Mouse (Mus musculus) hindbrain, embryonic 12.5 days (tissue): ENCODE data around the gene Rps18. TPM values are rescaled to one million over a fixed set of nuclear protein-coding genes. Genes with fewer than 3 reads are reported as not detected.
A peak's percentile ranks its signal among the peaks of the same experiment; 100 is the strongest.

ENCODE experiments used
- ATAC-seq: fragments of 200-750 bp; cut with Nextera tagmentation; 2 replicates; pipeline ENCODE4 v1.8.0; 2017; ENCODE audit warnings: moderate TSS enrichment; ENCODE audit not compliant: low FRiP score
- H3K27ac ChIP-seq: fragments of 300-500 bp; sonication (generic); 2 replicates; pipeline ENCODE4 v1.5.1; 2016; ENCODE audit warnings: mild to moderate bottlenecking
- H3K27me3 ChIP-seq: fragments of 300-500 bp; sonication (generic); 2 replicates; pipeline ENCODE4 v1.6.1; 2016; ENCODE audit warnings: mild to moderate bottlenecking
- H3K36me3 ChIP-seq: fragments of 300-500 bp; sonication (generic); 2 replicates; pipeline ENCODE4 v1.6.1; 2016; ENCODE audit warnings: mild to moderate bottlenecking
- H3K4me1 ChIP-seq: fragments of 300-500 bp; sonication (generic); 2 replicates; pipeline ENCODE4 v1.6.1; 2016
- H3K4me2 ChIP-seq: fragments of 300-500 bp; sonication (generic); replicated peaks from 2 replicates; pipeline ENCODE4 v1.6.1; 2016; ENCODE audit warnings: mild to moderate bottlenecking
- H3K4me3 ChIP-seq: fragments of 300-500 bp; sonication (generic); 2 replicates; pipeline ENCODE4 v1.5.1; 2016; ENCODE audit warnings: mild to moderate bottlenecking
- H3K9ac ChIP-seq: fragments of 300-500 bp; sonication (generic); 2 replicates; pipeline ENCODE4 v1.6.1; 2016; ENCODE audit warnings: mild to moderate bottlenecking, moderate library complexity
- H3K9me3 ChIP-seq: fragments of 300-500 bp; sonication (generic); replicated peaks from 2 replicates; pipeline ENCODE4 v1.6.1; 2016; ENCODE audit warnings: mild to moderate bottlenecking
- WGBS: fragments of 180-500 bp; shearing (Covaris S2); methylation state at CpG from one replicate; pipeline ENCODE4 v1.1.7; 2016; 5-methylcytosine and 5-hydroxymethylcytosine counted together
- polyA plus RNA-seq: library from polyadenylated mRNA; unstranded; fragments of >200 nt; fragmentation: Nextera tagmentation; extraction: Ambion mirVana; gene quantifications from 2 replicates; pipeline ENCODE4 v1.2.1, GENCODE M21; 2016

Gene Rps18
- polyA plus RNA-seq, 1 experiment from 2014 or later = 931 TPM

DNA sequence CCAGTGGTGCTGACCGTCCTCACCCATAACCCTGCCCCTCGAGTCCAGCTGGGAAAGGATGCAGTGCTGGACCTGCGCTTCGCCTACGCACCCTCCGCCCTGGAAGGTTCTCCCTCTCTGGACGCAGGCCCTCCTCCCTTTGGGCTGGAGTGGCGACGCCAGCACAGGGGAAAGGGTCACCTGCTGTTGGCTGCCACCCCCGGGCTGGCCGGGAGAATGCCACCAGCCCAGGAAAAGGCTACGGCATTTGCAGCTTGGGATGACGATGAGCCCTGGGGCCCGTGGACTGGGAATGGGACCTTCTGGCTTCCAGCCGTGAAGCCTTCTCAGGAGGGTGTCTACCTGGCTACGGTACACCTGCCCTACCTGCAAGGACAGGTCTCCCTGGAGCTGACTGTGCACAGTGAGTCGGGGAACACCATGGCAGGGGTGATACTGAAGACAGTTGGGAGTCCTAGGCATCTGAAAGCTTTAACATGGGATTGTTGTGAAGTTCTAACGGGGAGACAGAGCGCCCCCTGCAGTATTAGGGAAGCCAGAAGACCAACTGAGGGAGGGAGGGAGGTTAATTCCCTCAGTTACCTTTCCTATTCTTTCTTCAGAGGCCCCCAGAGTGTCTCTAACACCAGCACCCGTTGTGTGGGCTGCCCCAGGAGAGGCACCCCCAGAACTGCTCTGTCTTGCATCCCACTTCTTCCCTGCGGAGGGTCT is 30.2 kb downstream of the Rps18 start:
- Histone ChIP-seq H3K27ac (no peak overlapping the region), H3K4me1 (peaks cover 20% of the 10 kb centered on the region), H3K9me3 (no peaks in the 10 kb centered on the region), H3K27me3 (no peaks in the 10 kb centered on the region), H3K36me3 (peaks cover 13% of the 10 kb centered on the region; the same call in 1 of the 2 replicates), H3K4me3 (no peak overlapping the region), H3K9ac (no peak overlapping the region), H3K4me2 (no peak overlapping the region)
- no peak for ATAC-seq
- 83% methylated on average over 21 of the region's 21 CpGs for WGBS

DNA sequence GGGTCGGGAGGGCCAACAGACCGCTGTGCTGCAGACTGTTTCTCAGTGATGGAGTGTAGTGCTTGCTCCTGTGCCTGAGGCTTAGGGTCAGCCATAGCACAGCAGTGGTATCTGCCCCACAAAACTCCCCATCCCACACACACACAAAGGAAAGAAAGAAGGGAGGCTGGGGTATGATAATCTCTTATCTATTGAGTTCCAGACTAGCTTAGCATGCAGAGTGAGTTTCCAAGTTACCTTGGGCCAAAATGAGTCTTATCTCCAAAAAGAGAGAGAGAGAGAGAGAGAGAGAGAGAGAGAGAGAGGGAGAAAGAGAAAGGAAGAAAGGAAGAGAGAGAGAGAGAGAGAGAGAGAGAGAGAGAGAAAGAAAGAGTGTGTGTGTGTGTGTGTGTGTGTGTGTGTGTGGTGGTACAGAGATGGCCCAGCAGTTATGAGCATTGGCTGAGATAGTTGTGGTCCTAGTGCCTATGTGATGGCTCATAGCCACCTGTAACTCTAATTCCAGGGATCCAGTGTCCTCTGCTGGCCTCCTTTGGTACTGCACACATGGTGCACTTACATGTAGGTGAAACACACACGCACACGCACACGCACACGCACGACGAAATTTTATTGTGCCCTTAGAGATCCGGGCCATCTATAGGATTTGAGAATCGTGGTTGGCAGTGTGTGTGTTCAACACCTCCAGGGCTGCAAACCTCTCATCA is 31.1 kb downstream of the Rps18 start:
- no peak overlapping the region for H3K4me3 ChIP-seq
- no peaks in the 10 kb centered on the region for H3K9me3 ChIP-seq
- no peak for ATAC-seq
- H3K27me3 ChIP-seq = no peaks in the 10 kb centered on the region
- no peak overlapping the region for H3K4me2 ChIP-seq
- no peak overlapping the region for H3K27ac ChIP-seq
- peaks cover 13% of the 10 kb centered on the region; the same call in 1 of the 2 replicates for H3K36me3 ChIP-seq
- no peak overlapping the region for H3K9ac ChIP-seq
- peaks cover 27% of the 10 kb centered on the region for H3K4me1 ChIP-seq
- WGBS = 85% methylated on average over 10 of the region's 10 CpGs

DNA sequence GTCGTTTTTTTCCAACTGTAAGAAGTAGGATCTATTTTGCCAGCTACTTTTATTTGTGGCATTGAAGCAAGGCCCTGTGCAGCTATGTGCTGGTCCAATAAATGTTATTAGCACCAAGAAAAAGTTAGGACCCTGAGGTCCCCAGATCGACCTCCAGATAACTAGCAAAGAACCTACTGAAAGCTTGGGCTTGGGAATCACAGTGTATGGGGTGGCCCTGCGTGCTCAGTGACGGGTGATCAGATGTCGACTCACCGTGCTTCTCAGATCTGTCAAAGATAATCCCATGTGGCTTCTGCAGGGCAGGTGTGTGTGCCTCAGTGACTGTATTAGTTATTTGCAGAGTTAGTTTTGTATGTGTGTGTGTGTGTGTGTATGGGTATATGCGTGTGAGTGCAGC is 34.4 kb downstream of the Rps18 start:
- WGBS = 84% methylated on average over 7 of the region's 7 CpGs
- no peak overlapping the region for H3K4me3 ChIP-seq

DNA sequence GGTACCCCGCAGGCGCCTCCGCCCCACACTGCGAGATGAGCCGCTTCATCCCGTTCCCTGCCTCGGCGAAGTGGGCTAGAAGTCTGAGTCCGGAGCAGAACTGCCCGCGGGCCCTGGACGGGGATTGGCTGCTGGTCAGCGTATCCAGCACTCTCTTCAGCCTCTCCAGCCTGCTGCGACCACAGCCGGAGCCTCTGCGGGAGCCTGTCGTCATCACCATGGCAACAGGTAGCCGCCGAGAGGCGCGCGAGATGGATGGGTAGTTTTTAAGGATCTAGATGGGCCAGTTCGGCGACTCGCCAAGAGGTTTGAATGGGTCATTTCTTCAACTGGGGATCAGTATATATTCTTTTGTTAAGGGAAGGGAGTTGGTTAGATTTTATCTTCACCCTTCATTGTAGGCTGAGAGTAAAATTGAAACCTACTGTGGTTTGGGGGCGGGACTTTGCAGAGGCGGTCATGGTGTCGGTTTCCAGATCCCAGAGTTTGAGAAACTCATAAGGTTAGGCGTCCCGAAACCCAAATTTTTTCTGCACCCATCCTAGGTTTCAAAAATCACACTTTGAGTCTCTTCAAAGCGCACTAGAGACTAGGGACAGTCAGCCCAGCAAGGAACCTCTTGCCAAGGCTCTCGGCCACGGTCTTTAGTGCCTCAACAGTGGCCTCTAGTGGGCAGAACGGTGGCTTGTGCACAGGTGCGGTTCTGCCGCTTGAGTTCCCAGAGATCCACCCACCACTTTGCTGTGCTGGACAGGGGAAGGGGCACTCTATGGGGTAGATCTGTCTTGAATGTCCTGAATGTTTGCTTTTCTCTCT is 35.3 kb downstream of the Rps18 start:
- Histone ChIP-seq H3K4me1 (peaks cover 38% of the 10 kb centered on the region), H3K9ac (peak overlapping the region; percentile 66), H3K36me3 (peaks cover 10% of the 10 kb centered on the region; the same call in 1 of the 2 replicates), H3K4me3 (peak overlapping the region; percentile 47), H3K9me3 (no peaks in the 10 kb centered on the region), H3K4me2 (peak overlapping the region; percentile 83), H3K27me3 (0 out of 2 replicates have a peak, but pooled peaks cover 9% of the 10 kb centered on the region), H3K27ac (peak overlapping the region; percentile 64)
- peak; percentile 47 for ATAC-seq
- WGBS = under 1% methylated on average over 36 of the region's 36 CpGs

More for the DNA sequence above, 34.4 kb downstream of the Rps18 start:
- no peak overlapping the region for H3K9ac ChIP-seq
- H3K4me2 ChIP-seq = peak overlapping the region; percentile 83; the same call in 1 of the 2 replicates
- 0 out of 2 replicates have a peak, but pooled peaks cover 9% of the 10 kb centered on the region for H3K27me3 ChIP-seq
- ATAC-seq = no peak
- no peaks in the 10 kb centered on the region for H3K9me3 ChIP-seq
- no peak overlapping the region for H3K27ac ChIP-seq
- H3K36me3 ChIP-seq = peaks cover 17% of the 10 kb centered on the region; the same call in 1 of the 2 replicates
- peaks cover 38% of the 10 kb centered on the region for H3K4me1 ChIP-seq

DNA sequence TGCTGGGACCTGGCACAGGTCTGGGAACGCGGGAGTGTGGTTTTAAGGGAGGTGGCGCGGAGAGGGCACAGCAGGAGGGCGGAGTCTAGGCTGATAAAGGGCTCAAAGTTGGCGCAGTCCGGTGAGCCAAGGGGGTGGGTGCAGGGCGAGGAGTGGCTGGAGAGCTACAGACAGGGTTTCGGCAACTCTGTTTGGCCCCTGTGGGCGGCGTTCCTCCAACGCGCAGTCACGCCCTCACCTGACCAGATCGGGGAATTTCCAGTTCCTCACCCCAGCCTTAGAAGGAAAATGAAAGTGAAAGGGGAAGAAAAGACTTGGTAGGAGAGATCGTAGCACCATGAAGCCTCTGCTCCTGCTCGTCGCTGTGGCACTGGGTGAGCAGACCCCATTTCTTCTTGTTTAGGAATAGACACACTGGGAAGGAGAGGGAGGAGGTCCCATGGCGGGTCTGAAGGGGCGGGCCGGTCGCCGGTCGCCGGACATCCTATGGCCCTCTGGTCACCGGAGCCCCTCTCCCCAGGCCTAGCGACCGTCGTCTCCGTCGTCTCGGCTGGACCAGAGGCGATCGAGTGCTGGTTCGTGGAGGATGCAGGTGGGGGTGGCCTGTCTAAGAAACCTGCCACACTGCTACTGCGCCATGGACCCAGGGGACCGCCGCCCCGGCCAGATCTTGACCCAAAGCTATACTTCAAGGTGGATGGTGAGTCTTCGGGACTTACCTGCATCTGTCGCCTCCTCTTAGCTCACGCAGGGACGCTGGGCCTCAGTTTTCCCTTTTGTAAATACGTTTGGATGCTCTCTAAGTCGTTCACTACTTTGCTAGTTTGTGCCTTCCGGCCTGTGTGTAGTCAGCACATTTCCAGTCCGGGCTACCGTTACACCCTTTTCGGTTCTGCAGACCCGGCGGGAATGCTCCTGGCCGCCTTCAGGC is 36.2 kb downstream of the Rps18 start:
- H3K27ac ChIP-seq = peak overlapping the region; percentile 64
- no peaks in the 10 kb centered on the region for H3K9me3 ChIP-seq
- 0 out of 2 replicates have a peak, but pooled peaks cover 9% of the 10 kb centered on the region for H3K27me3 ChIP-seq
- H3K36me3 ChIP-seq = peaks cover 12% of the 10 kb centered on the region; the same call in 1 of the 2 replicates
- no peak for ATAC-seq
- H3K4me2 ChIP-seq = peak overlapping the region; percentile 83
- peak overlapping the region; percentile 47 for H3K4me3 ChIP-seq
- H3K4me1 ChIP-seq = peaks cover 45% of the 10 kb centered on the region
- under 1% methylated on average over 52 of the region's 52 CpGs for WGBS
- H3K9ac ChIP-seq = peak overlapping the region; percentile 66

DNA sequence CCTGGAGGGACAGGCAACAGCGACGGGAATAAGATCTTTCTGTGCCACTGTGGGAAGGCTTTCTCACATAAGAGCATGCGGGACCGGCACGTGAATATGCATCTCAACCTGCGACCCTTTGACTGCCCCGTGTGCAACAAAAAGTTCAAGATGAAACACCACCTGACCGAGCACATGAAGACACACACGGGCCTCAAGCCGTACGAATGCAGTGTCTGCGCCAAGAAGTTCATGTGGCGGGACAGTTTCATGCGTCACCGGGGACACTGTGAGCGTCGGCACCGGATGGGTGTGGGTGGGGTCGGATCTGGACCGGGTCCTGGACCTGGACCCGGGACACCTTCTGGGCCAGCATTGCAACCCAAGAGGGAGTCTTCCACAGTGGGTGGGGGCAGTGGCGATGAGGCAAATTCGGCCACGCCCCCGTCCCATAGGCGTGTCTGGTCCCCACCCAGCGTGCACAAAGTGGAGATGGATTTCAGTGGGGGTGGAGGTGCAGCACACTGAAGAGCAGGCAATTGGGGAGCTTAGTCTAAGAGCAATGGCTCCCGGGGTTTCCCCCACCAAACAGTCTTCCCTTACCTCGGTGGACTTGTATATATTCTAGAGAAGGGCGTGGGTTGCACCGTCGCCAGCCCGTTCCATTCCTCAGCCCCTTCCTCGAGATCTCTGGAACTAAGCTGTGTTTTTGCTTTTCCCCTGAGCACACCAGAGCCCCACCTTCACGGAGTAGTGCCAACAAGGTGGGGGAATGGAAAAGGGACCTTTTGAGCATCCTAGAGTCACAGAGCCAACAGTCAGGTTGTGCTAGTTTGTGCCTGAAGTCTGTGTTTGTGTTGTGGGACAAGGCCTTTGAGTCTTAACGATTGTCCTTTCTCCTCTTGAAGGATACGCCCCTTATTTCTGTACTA is 37.3 kb downstream of the Rps18 start:
- no peak for ATAC-seq
- Histone ChIP-seq H3K9me3 (no peaks in the 10 kb centered on the region), H3K36me3 (peaks cover 22% of the 10 kb centered on the region), H3K9ac (no peak overlapping the region), H3K4me2 (peak overlapping the region; percentile 83), H3K4me1 (peaks cover 45% of the 10 kb centered on the region), H3K27me3 (0 out of 2 replicates have a peak, but pooled peaks cover 9% of the 10 kb centered on the region), H3K27ac (no peak overlapping the region), H3K4me3 (peak overlapping the region; percentile 47)
- 62% methylated on average over 37 of the region's 37 CpGs for WGBS

DNA sequence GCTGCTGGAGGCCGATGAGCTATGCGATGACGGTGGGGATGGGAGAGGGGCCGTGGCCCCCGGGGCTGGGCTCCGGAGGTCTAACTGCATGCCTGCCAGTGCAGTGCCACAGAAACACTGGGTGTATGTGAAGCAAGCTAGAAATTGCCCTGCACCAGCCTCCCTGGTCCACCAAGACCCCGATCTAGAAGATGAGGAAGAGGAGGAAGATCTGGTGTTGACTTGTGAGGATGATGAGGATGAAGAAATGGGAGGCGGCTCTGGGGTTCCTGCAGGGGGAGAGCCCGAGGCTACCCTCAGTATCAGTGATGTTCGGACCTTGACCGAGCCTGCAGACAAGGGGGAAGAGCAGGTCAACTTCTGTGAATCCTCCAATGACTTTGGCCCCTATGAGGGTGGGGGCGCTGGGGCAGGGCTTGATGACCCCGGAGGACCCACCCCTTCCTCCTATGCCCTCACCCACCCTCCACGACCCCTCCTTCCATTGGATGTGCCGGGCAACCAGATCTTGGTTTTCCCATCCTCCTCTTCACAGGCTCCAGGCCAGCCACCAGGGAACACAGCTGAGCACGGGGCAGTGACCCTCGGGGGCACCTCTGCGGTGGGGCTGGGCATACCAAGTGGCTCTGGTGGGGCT is 38.0 kb downstream of the Rps18 start:
- no peak overlapping the region for H3K4me3 ChIP-seq
- 86% methylated on average over 18 of the region's 18 CpGs for WGBS
- H3K27ac ChIP-seq = no peak overlapping the region
- H3K4me2 ChIP-seq = peak overlapping the region; percentile 46; the same call in 1 of the 2 replicates
- ATAC-seq = no peak
- peaks cover 28% of the 10 kb centered on the region for H3K36me3 ChIP-seq
- H3K9me3 ChIP-seq = no peaks in the 10 kb centered on the region
- 0 out of 2 replicates have a peak, but pooled peaks cover 9% of the 10 kb centered on the region for H3K27me3 ChIP-seq
- no peak overlapping the region for H3K9ac ChIP-seq
- peaks cover 45% of the 10 kb centered on the region for H3K4me1 ChIP-seq

DNA sequence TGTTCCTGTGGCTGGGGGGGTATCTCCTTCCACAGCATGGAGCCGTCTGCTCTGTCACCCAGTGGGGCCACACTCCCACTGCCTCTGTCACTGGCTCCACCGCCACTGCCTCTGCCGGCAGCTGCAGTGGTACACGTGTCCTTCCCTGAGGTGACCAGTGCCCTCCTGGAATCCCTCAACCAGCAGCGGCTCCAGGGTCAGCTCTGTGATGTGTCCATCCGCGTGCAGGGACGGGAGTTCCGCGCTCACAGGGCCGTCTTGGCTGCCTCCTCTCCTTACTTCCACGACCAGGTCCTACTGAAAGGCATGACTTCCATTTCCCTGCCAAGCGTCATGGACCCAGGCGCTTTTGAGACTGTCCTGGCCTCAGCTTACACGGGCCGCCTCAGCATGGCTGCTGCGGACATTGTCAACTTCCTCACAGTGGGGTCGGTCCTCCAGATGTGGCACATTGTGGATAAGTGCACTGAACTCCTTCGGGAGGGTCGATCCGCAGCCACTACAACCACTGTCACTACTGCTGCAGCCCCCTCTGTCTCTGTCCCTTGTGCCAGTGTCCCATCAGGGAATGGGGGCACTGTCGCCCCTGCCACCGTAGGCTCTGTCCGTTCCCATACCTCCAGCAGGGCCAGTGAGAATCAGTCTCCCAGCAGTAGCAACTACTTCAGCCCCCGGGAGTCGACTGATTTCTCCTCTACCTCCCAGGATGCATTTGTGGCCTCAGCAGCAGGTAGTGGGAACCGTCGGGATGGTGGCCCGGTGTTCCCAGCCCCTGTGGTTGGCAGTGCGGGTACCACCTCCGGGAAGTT is 38.8 kb downstream of the Rps18 start:
- Histone ChIP-seq H3K9ac (peak overlapping the region; percentile 23; the same call in 1 of the 2 replicates), H3K27ac (no peak overlapping the region), H3K4me3 (peak overlapping the region; percentile 56), H3K36me3 (peaks cover 35% of the 10 kb centered on the region), H3K4me1 (peaks cover 45% of the 10 kb centered on the region), H3K9me3 (no peaks in the 10 kb centered on the region), H3K27me3 (0 out of 2 replicates have a peak, but pooled peaks cover 9% of the 10 kb centered on the region), H3K4me2 (peak overlapping the region; percentile 46)
- no peak for ATAC-seq
- 75% methylated on average over 31 of the region's 31 CpGs for WGBS

DNA sequence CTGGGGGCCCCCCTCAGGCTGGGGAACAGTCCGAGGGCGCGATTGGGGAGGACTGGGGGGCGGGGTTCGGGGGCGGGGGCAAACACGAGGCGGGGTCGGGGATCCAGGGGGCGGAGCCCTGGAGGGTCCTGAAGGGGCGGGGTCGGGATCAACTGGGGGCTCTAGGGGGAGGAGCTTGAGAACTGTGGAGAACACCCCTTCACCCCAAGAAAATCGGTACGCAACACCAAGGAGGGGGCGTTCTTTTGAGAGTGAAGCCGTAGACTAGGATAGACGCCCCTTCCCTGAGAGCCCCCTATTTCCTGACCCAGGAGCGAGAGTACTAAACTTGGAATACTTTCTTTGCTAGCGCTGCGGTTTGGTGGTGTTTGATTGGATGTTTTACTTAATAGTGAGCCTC is 39.5 kb downstream of the Rps18 start:
- H3K36me3 ChIP-seq = peaks cover 43% of the 10 kb centered on the region
- 0 out of 2 replicates have a peak, but pooled peaks cover 9% of the 10 kb centered on the region for H3K27me3 ChIP-seq
- ATAC-seq = peak; percentile 14

More for the DNA sequence above, 39.5 kb downstream of the Rps18 start:
- peak overlapping the region; percentile 70 for H3K9ac ChIP-seq
- peak overlapping the region; percentile 46 for H3K4me2 ChIP-seq
- H3K4me1 ChIP-seq = peaks cover 42% of the 10 kb centered on the region
- H3K4me3 ChIP-seq = peak overlapping the region; percentile 56
- H3K27ac ChIP-seq = peak overlapping the region; percentile 89
- WGBS = under 1% methylated on average over 14 of the region's 20 CpGs
- H3K9me3 ChIP-seq = no peaks in the 10 kb centered on the region
